Mouse (Mus musculus) splenic B cell, adult 2 months (primary cell): ENCODE data around the gene Pfdn6.

Experiments
- DNase-seq: peaks from one replicate; pipeline ENCODE4 v3.0.0-alpha.2; 2011; ENCODE audit warnings: low read depth, low spot score
- H3K27me3 ChIP-seq: 2 replicates; pipeline ENCODE4 v1.6.1; 2012; ENCODE audit warnings: mild to moderate bottlenecking, low read length, moderate library complexity, mixed read lengths; ENCODE audit not compliant: control insufficient read depth, poor library complexity, insufficient read depth, severe bottlenecking
- H3K36me3 ChIP-seq: 2 replicates; pipeline ENCODE4 v1.6.1; 2012; ENCODE audit warnings: mild to moderate bottlenecking, low read length, moderate library complexity, mixed read lengths; ENCODE audit not compliant: control insufficient read depth, poor library complexity, insufficient read depth, severe bottlenecking

The Pfdn6 gene

DNA sequence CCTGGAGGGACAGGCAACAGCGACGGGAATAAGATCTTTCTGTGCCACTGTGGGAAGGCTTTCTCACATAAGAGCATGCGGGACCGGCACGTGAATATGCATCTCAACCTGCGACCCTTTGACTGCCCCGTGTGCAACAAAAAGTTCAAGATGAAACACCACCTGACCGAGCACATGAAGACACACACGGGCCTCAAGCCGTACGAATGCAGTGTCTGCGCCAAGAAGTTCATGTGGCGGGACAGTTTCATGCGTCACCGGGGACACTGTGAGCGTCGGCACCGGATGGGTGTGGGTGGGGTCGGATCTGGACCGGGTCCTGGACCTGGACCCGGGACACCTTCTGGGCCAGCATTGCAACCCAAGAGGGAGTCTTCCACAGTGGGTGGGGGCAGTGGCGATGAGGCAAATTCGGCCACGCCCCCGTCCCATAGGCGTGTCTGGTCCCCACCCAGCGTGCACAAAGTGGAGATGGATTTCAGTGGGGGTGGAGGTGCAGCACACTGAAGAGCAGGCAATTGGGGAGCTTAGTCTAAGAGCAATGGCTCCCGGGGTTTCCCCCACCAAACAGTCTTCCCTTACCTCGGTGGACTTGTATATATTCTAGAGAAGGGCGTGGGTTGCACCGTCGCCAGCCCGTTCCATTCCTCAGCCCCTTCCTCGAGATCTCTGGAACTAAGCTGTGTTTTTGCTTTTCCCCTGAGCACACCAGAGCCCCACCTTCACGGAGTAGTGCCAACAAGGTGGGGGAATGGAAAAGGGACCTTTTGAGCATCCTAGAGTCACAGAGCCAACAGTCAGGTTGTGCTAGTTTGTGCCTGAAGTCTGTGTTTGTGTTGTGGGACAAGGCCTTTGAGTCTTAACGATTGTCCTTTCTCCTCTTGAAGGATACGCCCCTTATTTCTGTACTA, 21.6 kb downstream of the Pfdn6 start:
- DNase-seq = peak; percentile 34
- Histone ChIP-seq H3K27me3 (no peaks in the 10 kb centered on the region), H3K36me3 (peaks cover 18% of the 10 kb centered on the region)

DNA sequence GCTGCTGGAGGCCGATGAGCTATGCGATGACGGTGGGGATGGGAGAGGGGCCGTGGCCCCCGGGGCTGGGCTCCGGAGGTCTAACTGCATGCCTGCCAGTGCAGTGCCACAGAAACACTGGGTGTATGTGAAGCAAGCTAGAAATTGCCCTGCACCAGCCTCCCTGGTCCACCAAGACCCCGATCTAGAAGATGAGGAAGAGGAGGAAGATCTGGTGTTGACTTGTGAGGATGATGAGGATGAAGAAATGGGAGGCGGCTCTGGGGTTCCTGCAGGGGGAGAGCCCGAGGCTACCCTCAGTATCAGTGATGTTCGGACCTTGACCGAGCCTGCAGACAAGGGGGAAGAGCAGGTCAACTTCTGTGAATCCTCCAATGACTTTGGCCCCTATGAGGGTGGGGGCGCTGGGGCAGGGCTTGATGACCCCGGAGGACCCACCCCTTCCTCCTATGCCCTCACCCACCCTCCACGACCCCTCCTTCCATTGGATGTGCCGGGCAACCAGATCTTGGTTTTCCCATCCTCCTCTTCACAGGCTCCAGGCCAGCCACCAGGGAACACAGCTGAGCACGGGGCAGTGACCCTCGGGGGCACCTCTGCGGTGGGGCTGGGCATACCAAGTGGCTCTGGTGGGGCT, 22.4 kb downstream of the Pfdn6 start:
- DNase-seq = no peak
- no peaks in the 10 kb centered on the region for H3K27me3 ChIP-seq

GRCm38 (mm10) chr17:33916847-33917655, 23.1 kb downstream of the Pfdn6 start:
- no peaks in the 10 kb centered on the region for H3K27me3 ChIP-seq
- peaks cover 16% of the 10 kb centered on the region for H3K36me3 ChIP-seq
- no peak for DNase-seq

More for the DNA sequence above, 22.4 kb downstream of the Pfdn6 start:
- H3K36me3 ChIP-seq = peaks cover 16% of the 10 kb centered on the region

DNA sequence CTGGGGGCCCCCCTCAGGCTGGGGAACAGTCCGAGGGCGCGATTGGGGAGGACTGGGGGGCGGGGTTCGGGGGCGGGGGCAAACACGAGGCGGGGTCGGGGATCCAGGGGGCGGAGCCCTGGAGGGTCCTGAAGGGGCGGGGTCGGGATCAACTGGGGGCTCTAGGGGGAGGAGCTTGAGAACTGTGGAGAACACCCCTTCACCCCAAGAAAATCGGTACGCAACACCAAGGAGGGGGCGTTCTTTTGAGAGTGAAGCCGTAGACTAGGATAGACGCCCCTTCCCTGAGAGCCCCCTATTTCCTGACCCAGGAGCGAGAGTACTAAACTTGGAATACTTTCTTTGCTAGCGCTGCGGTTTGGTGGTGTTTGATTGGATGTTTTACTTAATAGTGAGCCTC, 23.8 kb downstream of the Pfdn6 start:
- peaks cover 17% of the 10 kb centered on the region for H3K36me3 ChIP-seq
- no peak for DNase-seq
- H3K27me3 ChIP-seq = no peaks in the 10 kb centered on the region

DNA sequence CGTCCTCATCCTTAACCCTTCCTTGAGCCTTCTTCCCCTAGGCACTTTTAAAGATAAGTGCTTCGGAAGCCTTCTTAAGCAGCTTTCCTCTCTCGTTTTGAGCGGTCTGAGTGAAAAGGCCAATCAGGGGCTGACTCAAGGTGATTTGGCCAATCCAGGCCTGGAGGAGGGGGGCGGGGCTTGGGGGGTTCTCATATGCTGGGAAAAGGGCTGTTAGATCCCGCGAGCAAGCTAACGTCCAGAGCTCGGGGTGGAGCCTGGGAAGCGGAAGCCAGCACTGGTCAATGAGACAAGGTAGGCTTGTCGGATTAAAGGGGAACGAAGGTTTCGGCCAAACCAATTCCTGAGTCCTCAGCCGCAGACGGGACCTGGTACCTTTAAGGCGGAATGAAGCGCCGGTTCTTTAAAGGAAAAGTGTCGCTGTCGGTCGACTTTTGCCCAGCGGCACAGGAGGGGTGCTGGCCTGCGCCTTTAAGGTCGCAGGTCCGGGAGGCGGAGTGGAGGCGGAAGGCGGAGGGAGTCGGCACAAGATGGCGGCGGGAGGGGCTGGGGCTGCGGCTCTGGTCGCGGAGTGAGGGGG, 24.4 kb downstream of the Pfdn6 start, which contains the start of the genes Tapbp and Zbtb22:
Tapbp (plus strand) TSS at position 229 of the 580 bp plus-strand sequence.
Zbtb22 (plus strand) TSS at position 234 of the 580 bp plus-strand sequence.
- peaks cover 14% of the 10 kb centered on the region for H3K36me3 ChIP-seq
- no peaks in the 10 kb centered on the region for H3K27me3 ChIP-seq
- peak; percentile 97 for DNase-seq

- Histone ChIP-seq H3K36me3 (peaks cover 14% of the 10 kb centered on the region), H3K27me3 (no peaks in the 10 kb centered on the region)
- DNase-seq = no peak
Measured at GRCm38 (mm10) chr17:33914969-33915391, 25.2 kb downstream of the Pfdn6 start.

GRCm38 (mm10) chr17:33913905-33914304, 26.2 kb downstream of the Pfdn6 start:
- H3K36me3 ChIP-seq = peaks cover 14% of the 10 kb centered on the region
- DNase-seq = no peak
- H3K27me3 ChIP-seq = no peaks in the 10 kb centered on the region

GRCm38 (mm10) chr17:33913264-33913663, 26.9 kb downstream of the Pfdn6 start:
- DNase-seq = no peak
- H3K36me3 ChIP-seq = peaks cover 14% of the 10 kb centered on the region
- no peaks in the 10 kb centered on the region for H3K27me3 ChIP-seq

DNA sequence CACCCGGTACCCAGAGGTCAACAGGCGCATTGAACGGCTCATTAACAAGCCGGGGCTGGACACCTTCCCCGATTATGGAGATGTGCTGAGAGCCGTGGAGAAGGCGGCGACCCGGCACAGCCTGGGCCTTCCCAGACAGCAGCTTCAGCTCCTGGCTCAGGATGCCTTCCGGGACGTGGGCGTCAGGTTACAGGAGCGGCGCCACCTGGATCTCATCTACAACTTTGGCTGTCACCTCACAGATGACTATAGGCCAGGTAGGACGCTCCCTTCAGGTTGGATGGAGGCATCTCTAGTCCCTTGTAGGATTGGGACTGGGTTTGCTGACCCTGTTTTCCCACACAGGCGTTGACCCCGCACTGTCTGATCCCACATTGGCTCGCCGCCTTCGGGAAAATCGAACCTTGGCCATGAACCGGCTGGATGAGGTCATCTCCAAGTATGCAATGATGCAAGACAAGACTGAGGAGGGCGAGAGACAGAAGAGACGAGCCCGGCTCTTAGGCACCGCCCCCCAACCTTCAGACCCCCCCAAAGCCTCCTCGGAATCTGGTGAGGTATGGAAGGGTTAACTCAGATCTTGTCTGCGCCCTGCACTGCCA, 28.2 kb downstream of the Pfdn6 start:
- no peaks in the 10 kb centered on the region for H3K27me3 ChIP-seq
- DNase-seq = no peak

DNA sequence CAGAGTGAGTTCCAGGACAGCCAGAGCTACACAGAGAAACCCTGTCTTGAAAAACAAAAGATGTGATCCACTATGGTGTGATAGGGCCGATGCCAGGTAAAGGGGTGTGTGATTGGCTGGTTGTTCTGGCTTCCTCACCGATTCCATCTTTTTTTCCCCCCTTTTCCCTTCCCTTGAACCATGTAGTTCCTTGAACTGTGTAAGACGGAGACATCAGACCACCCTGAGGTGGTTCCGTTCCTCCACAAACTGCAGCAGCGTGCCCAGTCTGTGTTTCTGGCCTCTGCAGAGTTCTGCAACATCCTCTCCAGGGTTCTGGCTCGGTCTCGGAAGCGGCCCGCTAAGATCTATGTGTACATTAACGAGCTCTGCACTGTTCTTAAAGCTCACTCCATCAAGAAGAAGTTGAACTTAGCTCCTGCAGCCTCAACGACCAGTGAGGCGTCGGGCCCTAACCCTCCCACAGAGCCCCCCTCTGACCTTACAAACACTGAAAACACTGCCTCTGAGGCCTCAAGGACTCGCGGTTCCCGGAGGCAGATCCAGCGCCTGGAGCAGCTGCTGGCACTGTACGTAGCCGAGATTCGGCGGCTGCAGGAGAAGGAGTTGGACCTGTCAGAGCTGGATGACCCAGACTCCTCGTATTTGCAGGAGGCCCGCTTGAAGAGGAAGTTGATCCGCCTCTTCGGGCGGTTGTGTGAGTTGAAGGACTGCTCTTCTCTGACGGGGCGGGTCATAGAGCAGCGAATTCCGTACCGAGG, 28.9 kb downstream of the Pfdn6 start:
- no peaks in the 10 kb centered on the region for H3K27me3 ChIP-seq
- no peak for DNase-seq
- H3K36me3 ChIP-seq = peaks cover 14% of the 10 kb centered on the region

More for the DNA sequence above, 28.2 kb downstream of the Pfdn6 start:
- H3K36me3 ChIP-seq = peaks cover 14% of the 10 kb centered on the region

- peak; percentile 74 for DNase-seq
- Histone ChIP-seq H3K27me3 (no peaks in the 10 kb centered on the region), H3K36me3 (peaks cover 14% of the 10 kb centered on the region)
Measured at GRCm38 (mm10) chr17:33910346-33911051, 29.6 kb downstream of the Pfdn6 start.

- Histone ChIP-seq H3K36me3 (peaks cover 14% of the 10 kb centered on the region), H3K27me3 (no peaks in the 10 kb centered on the region)
- DNase-seq = peak; percentile 37
Measured at GRCm38 (mm10) chr17:33909869-33910250, 30.3 kb downstream of the Pfdn6 start.
